Mouse (Mus musculus) CH12.LX (cell line): Measurements from ENCODE around the gene Gpatch1. TPM values are rescaled to one million over a fixed set of nuclear protein-coding genes. Genes with fewer than 3 reads are reported as not detected.

Source experiments
- DNase-seq: peaks from one replicate; pipeline ENCODE4 v3.0.0-alpha.2; 2013; ENCODE audit errors: extremely low read depth
- H3K27ac ChIP-seq: 2 replicates; pipeline ENCODE4 v1.5.1; 2012; ENCODE audit warnings: low read depth, mild to moderate bottlenecking, control low read depth, moderate library complexity; ENCODE audit not compliant: insufficient read depth
- H3K27me3 ChIP-seq: replicated peaks from 2 replicates; pipeline ENCODE3; 2012; ENCODE audit warnings: inconsistent platforms
- H3K36me3 ChIP-seq, 2 experiments: replicated peaks in 1 of 2; 2 replicates each; pipeline versions ENCODE3 to v1.6.1; 2012; ENCODE audit warnings: inconsistent platforms in 1 of 2, low read length in 1 of 2, mild to moderate bottlenecking in 1 of 2, mixed read lengths in 1 of 2, moderate library complexity in 1 of 2; ENCODE audit not compliant: control insufficient read depth in 1 of 2, insufficient read depth in 1 of 2
- H3K4me1 ChIP-seq, 2 experiments: 2 replicates each; pipeline ENCODE4 v1.6.1; 2012; ENCODE audit warnings: inconsistent platforms in 1 of 2, moderate library complexity in 1 of 2; ENCODE audit not compliant: insufficient read depth in 2 of 2, control insufficient read depth in 1 of 2
- H3K4me2 ChIP-seq: 2 replicates; pipeline ENCODE4 v1.6.1; 2012; ENCODE audit warnings: low read depth, mild to moderate bottlenecking, control low read depth; ENCODE audit not compliant: poor library complexity, insufficient read depth, severe bottlenecking
- H3K4me3 ChIP-seq, 3 experiments: fragments of 150-350 bp in 1 of 3; sonication (generic) in 1 of 3; replicated peaks in 1 of 3; 2 replicates each; pipeline versions ENCODE3 to v1.5.1; 2011 to 2012; ENCODE audit warnings: low read depth in 2 of 3, low read length in 2 of 3, mild to moderate bottlenecking in 2 of 3, moderate library complexity in 2 of 3, control low read depth in 1 of 3, improper control_type of control experiment in 1 of 3, inconsistent platforms in 1 of 3, mixed read lengths in 1 of 3; ENCODE audit not compliant: poor library complexity in 1 of 3
- H3K79me2 ChIP-seq: replicated peaks from 2 replicates; pipeline ENCODE4 v1.6.1; 2012; ENCODE audit warnings: mild to moderate bottlenecking, moderate library complexity; ENCODE audit not compliant: control insufficient read depth, poor library complexity, insufficient read depth, severe bottlenecking; ENCODE audit errors: extremely low read depth
- H3K9ac ChIP-seq: 2 replicates; pipeline ENCODE4 v1.6.1; 2012; ENCODE audit warnings: low read depth, mild to moderate bottlenecking, control low read depth, moderate library complexity; ENCODE audit not compliant: insufficient read depth
- H3K9me3 ChIP-seq: replicated peaks from 2 replicates; pipeline ENCODE3; 2012; ENCODE audit warnings: low read length, inconsistent platforms, mixed read lengths
- BHLHE40 ChIP-seq: IDR thresholded peaks from 2 replicates; pipeline ENCODE4 v1.6.1; 2011; ENCODE audit warnings: mild to moderate bottlenecking, low read depth, low read length, improper control_type of control experiment
- CTCF ChIP-seq, 2 experiments: IDR thresholded peaks in 1 of 2; conservative IDR thresholded peaks in 1 of 2; 2 replicates each; pipeline ENCODE4 v1.5.1; 2011 to 2012; ENCODE audit warnings: low read depth in 2 of 2, low read length in 2 of 2, improper control_type of control experiment in 1 of 2, inconsistent platforms in 1 of 2, mild to moderate bottlenecking in 1 of 2, moderate library complexity in 1 of 2
- E2F4 ChIP-seq: IDR thresholded peaks from 2 replicates; pipeline ENCODE4 v1.6.1; 2011; ENCODE audit warnings: low read depth, low read length, improper control_type of control experiment; ENCODE audit not compliant: insufficient replicate concordance
- ELF1 ChIP-seq: IDR thresholded peaks from 2 replicates; pipeline ENCODE4 v1.6.1; 2014; ENCODE audit warnings: low read depth, mild to moderate bottlenecking, inconsistent platforms, low read length, improper control_type of control experiment
- EP300 ChIP-seq: IDR thresholded peaks from 2 replicates; pipeline ENCODE4 v1.6.1; 2011; ENCODE audit warnings: low read length, improper control_type of control experiment
- HCFC1 ChIP-seq: IDR thresholded peaks from 2 replicates; pipeline ENCODE4 v1.6.1; 2012; ENCODE audit warnings: low read depth, mild to moderate bottlenecking, inconsistent platforms, low read length, improper control_type of control experiment
- IRF4 ChIP-seq: IDR thresholded peaks from 2 replicates; pipeline ENCODE4 v1.6.1; 2014; ENCODE audit warnings: low read depth, mild to moderate bottlenecking, inconsistent platforms, low read length, improper control_type of control experiment
- JUND ChIP-seq: conservative IDR thresholded peaks from 2 replicates; pipeline ENCODE4 v1.6.1; 2011; ENCODE audit warnings: low read depth, low read length, improper control_type of control experiment
- MAFK ChIP-seq: IDR thresholded peaks from 2 replicates; pipeline ENCODE4 v1.6.1; 2011; ENCODE audit warnings: low read length, improper control_type of control experiment; ENCODE audit not compliant: insufficient replicate concordance
- MXI1 ChIP-seq: IDR thresholded peaks from 2 replicates; pipeline ENCODE4 v1.6.1; 2011; ENCODE audit warnings: mild to moderate bottlenecking, low read depth, low read length, improper control_type of control experiment
- NELFE ChIP-seq: IDR thresholded peaks from 2 replicates; pipeline ENCODE4 v1.6.1; 2011; ENCODE audit warnings: low read depth, low read length, improper control_type of control experiment
- NRF1 ChIP-seq: IDR thresholded peaks from 2 replicates; pipeline ENCODE4 v1.6.1; 2014; ENCODE audit warnings: low read depth, mild to moderate bottlenecking, inconsistent platforms, low read length, improper control_type of control experiment, moderate library complexity
- PAX5 ChIP-seq: IDR thresholded peaks from 2 replicates; pipeline ENCODE4 v1.6.1; 2012; ENCODE audit warnings: low read length, inconsistent platforms, mixed read lengths
- RAD21 ChIP-seq: IDR thresholded peaks from 2 replicates; pipeline ENCODE4 v1.6.1; 2011; ENCODE audit warnings: low read depth, mild to moderate bottlenecking, low read length, improper control_type of control experiment, moderate library complexity
- TBP ChIP-seq: conservative IDR thresholded peaks from 2 replicates; pipeline ENCODE4 v1.6.1; 2011; ENCODE audit warnings: low read depth, low read length, improper control_type of control experiment
- USF2 ChIP-seq: conservative IDR thresholded peaks from 2 replicates; pipeline ENCODE4 v1.6.1; 2011; ENCODE audit warnings: low read depth, low read length, improper control_type of control experiment
- ZC3H11A ChIP-seq: IDR thresholded peaks from 2 replicates; pipeline ENCODE4 v1.6.1; 2012; ENCODE audit warnings: low read depth, mild to moderate bottlenecking, inconsistent platforms, low read length, improper control_type of control experiment
- ZMIZ1 ChIP-seq: IDR thresholded peaks from 2 replicates; pipeline ENCODE4 v1.6.1; 2012; ENCODE audit warnings: low read depth, mild to moderate bottlenecking, inconsistent platforms, low read length, improper control_type of control experiment
- dilution Hi-C: fragments of 300-500 bp; cut with MboI; formaldehyde crosslinking; loops from 2 replicates; pipeline ENCODE4 v1.14.3; 2020; ENCODE audit warnings: low sequenced_read_pairs; ENCODE audit not compliant: extremely low pct_unique_long_range_greater_than_20kb, extremely low pct_ligation_motif_present
- in situ Hi-C: fragments of 300-500 bp; cut with MboI; formaldehyde crosslinking; loops from 3 replicates; pipeline ENCODE4 v1.14.3; 2019; ENCODE audit warnings: low sequenced_read_pairs, low pct_ligation_motif_present, low pct_unique_long_range_greater_than_20kb, mixed read lengths
- polyA plus RNA-seq: library from polyadenylated mRNA; unstranded; fragments of >175 nt; gene quantifications from 2 replicates; pipeline ENCODE4 v1.2.1, GENCODE M21; 2012; ENCODE audit warnings: low read depth; ENCODE audit not compliant: insufficient read length
- total RNA-seq, 2 experiments: library from RNA; depleted of rRNA; stranded (reverse); fragments of 300-350 nt in 1 of 2; fragments of >200 nt in 1 of 2; gene quantifications; 2 replicates each; pipeline ENCODE4 v1.2.3; 2012 to 2014

The Gpatch1 gene
- total and polyA plus RNA-seq, 3 experiments = 4.3 to 14.2 (median 6.9) TPM

DNA sequence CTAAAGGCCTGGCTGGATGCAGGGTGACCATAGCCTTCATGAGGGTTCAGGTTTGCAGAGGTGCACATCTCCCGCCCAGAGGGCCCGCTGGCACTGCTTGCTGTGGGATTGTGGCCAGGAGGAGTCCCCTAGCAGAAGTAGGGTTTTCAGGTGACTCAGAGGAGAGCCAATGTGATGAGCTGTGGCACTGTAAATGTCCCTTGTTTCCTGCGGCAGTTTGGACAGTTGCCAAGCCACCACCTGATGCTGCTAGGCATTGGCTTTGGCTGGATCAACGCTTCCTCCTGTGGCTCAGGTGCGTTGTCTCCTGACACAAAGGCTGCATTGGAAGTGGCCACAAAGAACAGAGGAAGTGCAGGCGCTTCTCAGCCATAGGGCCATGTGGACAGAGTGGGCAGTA is 23.0 kb upstream of the Gpatch1 start:
- H3K4me2 ChIP-seq = no peak overlapping the region
- no peak overlapping the region for H3K27ac ChIP-seq
- H3K79me2 ChIP-seq = no peaks in the 10 kb centered on the region
- H3K27me3 ChIP-seq = peaks cover 48% of the 10 kb centered on the region
- in situ Hi-C loops (no loop called here), dilution Hi-C loops (no loop called here)
- H3K9ac ChIP-seq = no peak overlapping the region
- H3K9me3 ChIP-seq = peaks cover 2% of the 10 kb centered on the region
- H3K4me3 ChIP-seq = no peak overlapping the region
- no peaks in the 10 kb centered on the region for H3K4me1 ChIP-seq
- TF ChIP-seq BHLHE40 = no peak
- no peak for TF ChIP-seq HCFC1
- TF ChIP-seq EP300 = no peak
- no peak for TF ChIP-seq NRF1
- TF ChIP-seq RAD21 = no peak
- no peak for TF ChIP-seq MXI1
- no peak for TF ChIP-seq E2F4
- no peak for DNase-seq
- no peaks in the 10 kb centered on the region for H3K36me3 ChIP-seq

DNA sequence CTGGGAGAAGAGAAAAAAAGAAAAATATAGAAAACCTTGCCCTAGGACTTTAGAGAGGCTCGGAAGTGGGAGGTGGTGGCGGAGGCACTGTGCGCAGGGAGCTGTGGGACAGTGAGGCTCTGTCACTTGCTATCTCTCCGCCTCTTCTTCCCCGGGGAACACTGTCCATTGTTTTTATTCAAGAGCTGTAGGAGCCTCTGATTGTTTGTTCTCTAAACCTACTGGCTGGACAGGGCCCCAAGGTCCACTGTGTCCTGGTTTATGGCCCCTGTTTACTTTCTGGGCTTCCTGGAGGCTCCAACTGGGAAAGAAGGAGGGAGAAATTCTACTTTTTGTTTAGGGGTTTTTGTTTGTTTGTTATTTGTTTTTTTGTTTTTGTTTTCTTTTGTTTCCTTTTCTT is 22.0 kb upstream of the Gpatch1 start:
- Histone ChIP-seq H3K4me1 (peaks cover 0 to 1% of the 10 kb centered on the region in 2 experiments; a peak in 2 of 4 replicates), H3K79me2 (no peaks in the 10 kb centered on the region), H3K4me3 (no peak overlapping the region), H3K4me2 (no peak overlapping the region), H3K36me3 (no peaks in the 10 kb centered on the region), H3K9ac (no peak overlapping the region), H3K9me3 (no peaks in the 10 kb centered on the region), H3K27ac (no peak overlapping the region), H3K27me3 (peaks cover 57% of the 10 kb centered on the region)
- in situ Hi-C loops (no loop called here), dilution Hi-C loops (no loop called here)
- no peak for DNase-seq
- no peak for TF ChIP-seq RAD21
- no peak for TF ChIP-seq TBP
- no peak for TF ChIP-seq ELF1
- TF ChIP-seq CTCF (conservative IDR thresholded peaks at IDR 0.05 in 1 of 2, IDR thresholded peaks at IDR 0.05 in 1 of 2; ENCODE audit: low read depth in 2 of 2, low read length in 2 of 2) = no peak
- no peak for TF ChIP-seq MAFK
- no peak for TF ChIP-seq NRF1
- no peak for TF ChIP-seq USF2
- no peak for TF ChIP-seq JUND
- TF ChIP-seq ZMIZ1 = no peak
- no peak for TF ChIP-seq NELFE
- no peak for TF ChIP-seq ZC3H11A
- TF ChIP-seq PAX5 = no peak
- TF ChIP-seq IRF4 = no peak
